Mouse (Mus musculus) adrenal gland, adult 8-10 months (tissue): ENCODE data around the gene 1190002N15Rik. TPM values are rescaled to one million over a fixed set of nuclear protein-coding genes. Genes with fewer than 3 reads are reported as not detected.

ENCODE experiments used
- DNase-seq: peaks from one replicate; pipeline ENCODE4 v3.0.0; 2022
- total RNA-seq, 4 experiments: library from RNA; stranded (reverse); gene quantifications; 2 replicates each; pipeline ENCODE4 v1.2.4; 2022

1190002N15Rik gene
- total RNA-seq, result 10 to 100 TPM; 14.0 to 21.4 (median 17.1) TPM

DNA sequence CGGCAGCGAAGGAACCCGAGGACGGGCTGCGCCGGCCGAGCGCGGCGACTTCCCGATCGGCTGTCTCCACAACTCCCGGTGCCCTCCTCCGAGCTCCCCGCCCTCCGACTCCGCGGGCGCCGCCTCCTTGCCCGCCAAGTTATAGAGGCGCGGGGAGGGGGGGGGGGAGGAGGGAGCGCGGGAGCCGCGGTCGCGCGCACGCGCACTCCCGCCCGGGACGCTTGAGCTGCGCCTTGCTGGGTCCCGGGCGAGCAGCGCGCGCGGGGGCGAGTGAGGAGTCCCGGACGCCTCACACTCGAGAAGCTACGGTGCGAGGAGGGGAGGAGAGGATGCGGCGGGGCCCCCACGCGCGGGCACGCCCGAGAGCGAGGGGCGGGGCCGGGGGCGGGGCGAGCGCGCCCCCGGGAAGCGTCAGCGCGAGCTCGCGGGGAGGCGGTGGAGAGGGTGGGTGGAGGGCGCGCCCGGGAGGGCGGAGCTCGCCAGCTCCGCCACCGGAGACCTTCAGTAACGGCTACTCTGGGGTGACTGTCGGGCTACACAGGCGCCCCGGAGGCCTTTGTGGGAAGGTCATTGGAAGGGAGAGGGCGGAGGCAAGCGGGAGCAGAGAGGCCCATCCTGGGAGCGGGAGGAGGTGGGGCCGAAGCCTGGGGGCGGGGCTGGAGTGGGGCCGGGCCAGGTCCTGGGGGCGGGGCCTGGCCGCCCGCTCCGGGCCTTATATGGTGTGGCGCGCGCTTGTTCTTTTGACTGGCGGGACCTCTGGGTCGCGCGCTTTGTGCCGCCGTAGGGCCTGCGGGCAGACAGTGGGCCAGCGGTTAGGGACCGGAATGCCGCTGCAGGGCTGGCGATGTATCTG, at the start of gene 1190002N15Rik:
Gene 1190002N15Rik, minus strand, starts transcription at position 112 of the 853 bp plus-strand sequence.
- DNase-seq, result peak; percentile 90

DNA sequence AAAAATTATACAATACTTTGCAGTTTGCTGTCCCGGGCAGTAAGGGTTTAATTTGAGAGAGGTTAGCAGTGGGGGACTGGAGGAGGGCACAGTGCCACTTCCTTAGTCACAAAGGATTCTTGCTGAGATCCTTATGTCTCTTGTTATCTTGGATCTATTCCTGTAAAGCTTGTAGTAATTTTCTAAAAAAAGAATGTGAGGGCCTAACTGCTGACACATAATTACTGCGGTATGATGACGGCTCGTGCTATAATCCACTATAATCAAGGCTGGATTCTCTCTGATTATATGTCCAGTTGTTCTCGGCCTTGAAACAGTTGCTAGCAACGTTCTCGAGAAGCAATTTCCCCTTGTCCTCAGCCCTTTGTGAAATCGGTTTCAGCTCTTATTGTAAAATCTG, 44.4 kb upstream of the 1190002N15Rik start:
- no peak for DNase-seq

DNA sequence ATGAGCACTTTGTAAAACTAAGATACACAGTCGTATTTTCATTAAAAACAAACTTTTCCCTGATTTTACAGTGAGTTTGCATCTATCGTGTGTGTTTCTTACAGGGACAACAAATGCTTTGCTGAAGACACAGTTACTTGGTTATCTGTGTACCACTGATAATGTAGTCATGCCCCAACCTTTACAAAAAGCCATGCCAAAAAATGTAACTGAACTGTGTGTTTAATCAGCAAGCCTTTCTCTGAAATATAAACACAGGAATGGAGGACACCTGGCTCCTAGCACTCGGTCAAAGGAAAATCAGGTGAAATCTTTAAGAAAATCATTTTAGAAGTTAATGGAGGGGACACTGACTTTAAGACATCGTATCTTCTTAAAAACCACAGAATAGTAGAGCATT, 43.8 kb upstream of the 1190002N15Rik start:
- DNase-seq, result no peak

DNA sequence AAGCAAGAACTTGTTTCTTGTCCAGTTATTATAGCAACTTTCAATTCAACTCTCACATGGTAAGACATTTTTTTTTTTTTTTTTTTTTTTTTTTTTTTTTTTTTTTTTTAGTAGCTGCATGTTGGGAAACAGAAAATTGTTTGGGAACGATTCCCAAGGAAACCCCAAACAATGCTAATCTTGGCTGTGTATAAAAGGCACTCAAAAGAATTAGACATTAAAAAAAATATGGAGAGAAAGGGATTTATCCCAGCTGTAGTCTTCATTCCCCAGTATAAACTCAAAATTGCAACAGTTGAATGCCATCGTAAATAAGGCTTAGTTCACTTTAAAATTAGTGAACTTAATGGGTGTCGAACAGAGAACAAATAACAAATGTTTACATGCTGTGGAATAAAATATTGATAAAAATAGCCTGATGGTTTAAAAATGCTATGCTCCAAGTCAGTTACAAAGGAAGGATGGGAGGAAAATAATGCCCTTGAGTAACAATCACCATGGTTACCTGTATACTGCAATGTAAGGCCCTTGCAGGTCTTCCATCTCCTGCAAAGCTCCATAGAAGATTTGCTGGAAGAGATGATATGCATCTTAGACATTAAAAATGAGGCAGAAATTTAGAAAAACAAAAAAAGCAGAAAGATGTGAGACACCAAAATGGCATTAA, 42.3 kb upstream of the 1190002N15Rik start:
- DNase-seq, result no peak

DNA sequence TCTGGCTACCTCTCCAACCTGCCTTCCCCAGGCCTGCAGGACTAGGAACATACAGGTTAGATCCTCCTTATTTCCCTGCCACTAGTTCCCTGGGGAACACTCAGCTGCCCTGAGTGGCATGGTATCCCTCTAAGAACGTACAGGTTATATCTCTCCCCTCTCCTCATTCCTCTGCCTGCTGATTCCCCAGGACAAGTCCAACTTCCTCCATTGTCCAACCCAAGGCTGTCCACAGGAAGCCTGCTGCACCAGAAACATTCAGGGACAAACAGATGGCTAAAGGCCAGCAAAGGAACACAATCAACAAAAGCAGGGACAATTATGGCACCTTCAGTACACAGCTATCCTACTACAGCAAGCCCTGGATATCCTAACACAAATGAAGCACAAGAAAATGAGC, 33.9 kb upstream of the 1190002N15Rik start:
- no peak for DNase-seq

DNA sequence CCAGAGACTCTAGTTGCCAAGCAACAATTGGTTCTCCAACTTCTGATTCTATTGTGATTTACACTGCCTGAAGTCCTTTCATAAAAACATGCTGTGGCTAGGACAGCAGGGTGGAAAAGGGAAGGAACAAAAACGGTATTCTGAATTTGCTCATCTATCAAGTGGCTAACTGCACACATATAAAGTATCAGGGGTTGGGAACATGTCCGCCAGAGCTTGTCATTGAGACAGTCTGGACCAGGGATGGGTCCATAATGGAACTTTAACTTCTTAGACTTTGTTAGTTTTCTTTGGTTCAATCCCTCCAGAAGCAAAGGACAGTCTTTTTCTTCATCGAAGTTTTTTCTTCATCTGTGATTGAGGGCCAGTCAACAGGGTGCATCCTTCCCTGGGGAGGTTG, 30.5 kb upstream of the 1190002N15Rik start:
- no peak for DNase-seq

DNA sequence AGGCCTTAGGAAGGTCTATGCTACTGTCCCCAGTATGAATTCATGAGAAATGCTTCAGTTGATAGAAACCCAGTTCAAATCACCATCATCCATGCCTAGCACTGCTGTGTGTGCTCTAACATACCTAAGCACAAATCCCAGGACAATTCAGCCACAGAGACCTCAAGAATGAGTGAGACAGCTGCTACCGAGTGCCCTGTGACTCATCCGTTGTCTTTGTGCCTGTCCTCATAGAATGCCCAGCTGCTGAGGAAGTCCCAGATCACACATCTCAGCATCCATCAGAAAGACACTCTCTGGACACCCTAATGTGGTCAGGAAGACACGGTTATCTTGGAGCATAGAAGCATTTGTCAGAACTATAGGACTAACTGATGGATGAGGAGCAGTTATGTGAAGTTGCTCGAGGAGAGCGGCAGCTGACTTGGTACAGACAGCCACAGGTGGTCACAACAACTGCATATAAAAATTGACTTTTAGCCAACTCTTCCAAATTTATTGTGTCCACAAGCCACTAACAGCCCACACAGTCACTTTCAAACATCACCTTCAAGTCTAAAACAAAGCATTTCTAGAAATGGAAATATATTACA, 29.9 kb upstream of the 1190002N15Rik start:
- no peak for DNase-seq

DNA sequence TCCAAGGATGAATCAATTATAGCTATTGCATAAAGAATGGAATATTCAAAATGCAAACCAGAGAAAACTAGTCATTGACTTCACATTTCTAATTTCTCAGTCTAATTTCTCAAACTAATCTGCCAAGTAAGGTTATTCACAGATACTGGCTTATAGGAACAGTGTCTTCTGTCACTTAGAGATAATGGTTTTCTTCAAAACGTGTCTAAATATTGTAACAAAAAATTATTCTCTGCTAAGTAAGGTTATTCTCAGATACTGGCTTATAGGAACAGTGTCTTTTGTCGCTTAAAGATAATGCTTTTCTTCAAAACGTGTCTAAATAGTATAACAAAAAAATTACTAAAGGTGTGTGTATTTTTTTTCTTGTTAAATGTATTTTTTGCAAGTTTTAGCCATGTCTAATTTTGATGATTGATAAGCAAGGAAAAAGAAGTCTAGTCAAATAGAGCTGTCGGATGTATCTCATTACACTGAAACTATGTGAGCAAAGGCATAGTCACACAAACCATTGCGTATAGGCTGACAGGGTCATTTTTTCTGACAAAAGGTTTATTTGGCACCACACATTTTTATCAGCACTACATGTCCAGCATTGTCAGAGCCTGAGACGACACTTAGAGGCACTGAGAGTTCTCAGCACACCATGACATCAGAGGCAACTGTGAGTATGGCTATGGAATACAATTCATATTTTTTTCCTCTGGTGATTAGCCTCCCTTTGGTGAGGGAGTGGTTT, 19.1 kb upstream of the 1190002N15Rik start:
- no peak for DNase-seq

DNA sequence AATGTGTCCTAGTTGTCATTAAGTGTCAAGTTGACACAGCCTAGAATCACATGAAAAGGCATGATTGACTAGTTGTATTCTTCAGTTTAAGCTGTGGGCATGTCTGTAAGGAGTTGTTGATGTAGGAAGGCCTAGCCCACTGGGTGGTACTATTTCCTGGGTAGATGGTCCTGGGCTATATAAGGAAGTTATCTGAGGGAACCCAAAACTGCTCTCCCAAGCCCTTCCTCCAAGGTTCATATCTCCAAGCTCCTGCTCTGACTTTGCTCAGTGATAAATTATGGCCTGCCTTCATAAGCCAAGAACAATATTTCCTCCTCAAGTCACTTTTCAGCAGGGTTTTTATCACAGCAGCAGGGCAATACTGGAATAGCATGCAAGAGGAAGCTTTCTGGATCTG, 18.4 kb upstream of the 1190002N15Rik start:
- DNase-seq, result no peak

DNA sequence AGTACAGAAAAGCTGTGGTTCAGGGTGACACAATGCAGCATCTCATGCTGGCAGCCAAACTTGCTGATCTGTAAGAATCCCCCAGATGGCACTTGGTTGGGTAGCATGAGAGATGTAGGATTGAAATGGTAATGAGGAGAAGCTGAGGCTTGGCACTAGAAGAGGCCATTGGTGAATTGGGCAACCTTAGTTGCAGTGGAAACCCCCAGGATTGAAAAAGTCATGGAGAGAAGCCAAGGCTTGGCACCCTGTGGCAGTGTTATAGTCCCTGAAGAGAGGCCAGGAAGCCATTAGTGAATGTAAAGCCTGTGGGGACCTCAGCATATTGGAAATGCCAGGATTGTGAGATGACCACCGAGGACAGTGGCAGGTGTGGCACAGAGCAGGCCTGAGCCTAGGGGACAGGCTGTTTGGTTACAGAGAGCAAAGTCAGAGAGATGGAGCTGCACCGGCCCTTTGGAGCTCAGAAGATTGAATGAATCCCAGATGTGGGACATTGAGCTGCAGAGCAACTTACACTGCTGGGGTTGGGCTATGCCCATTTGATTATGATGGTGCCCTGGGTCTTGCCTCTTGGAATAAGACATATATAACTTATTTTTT, 12.7 kb upstream of the 1190002N15Rik start:
- DNase-seq, result no peak

DNA sequence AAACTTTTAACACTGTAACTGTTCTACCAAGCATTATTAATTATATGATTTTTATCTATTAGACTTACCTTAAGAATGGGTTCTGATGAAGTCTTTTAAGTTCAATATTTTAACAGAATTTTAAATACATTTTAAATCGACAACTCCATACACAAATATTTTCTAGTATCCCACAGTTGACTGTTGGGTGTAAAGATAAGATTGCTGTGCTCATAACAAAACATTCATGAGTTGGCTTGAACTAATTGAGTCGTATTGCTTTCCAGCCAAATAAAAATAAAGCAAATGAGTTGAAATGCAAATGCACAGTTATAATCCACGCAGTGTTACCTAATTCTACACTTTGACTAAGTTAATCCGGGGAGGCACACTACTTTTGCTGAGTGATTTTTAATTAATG, 6.0 kb upstream of the 1190002N15Rik start:
- no peak for DNase-seq

DNA sequence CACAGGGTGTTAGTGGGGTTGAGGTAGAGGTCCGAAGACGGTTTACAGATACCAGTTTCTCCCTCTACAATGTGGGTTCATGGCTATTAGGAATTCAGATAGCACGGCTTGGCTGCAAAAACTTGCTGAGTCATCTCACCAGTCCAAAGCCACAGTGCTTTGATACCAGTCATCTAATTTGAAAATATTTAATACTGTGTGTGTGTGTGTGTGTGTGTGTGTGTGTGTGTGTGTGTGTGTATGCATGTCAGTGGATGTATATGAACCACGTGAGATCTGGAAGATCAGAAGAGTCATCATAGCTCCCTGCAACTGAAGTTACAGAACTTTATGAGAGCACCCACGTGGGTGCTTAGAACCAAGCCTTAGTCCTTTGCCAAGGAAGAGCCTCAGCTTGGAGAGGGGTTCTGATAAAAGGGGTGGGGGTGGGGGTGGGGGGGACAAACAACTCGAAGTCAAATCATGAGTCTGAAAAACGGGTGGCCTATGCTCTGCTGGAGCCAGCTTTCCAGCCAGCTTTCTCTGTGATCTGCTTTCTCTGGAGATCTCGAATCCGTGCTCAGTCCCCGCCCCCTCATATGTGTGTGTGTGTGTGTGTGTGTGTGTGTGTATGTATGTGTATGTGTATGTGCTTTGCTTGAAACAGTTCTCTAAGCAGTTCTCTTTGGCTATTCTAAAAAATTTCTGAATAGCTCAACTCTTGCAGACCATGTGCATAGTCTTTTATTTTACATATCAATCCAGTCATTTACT, 2.6 kb upstream of the 1190002N15Rik start:
- DNase-seq, result no peak

DNA sequence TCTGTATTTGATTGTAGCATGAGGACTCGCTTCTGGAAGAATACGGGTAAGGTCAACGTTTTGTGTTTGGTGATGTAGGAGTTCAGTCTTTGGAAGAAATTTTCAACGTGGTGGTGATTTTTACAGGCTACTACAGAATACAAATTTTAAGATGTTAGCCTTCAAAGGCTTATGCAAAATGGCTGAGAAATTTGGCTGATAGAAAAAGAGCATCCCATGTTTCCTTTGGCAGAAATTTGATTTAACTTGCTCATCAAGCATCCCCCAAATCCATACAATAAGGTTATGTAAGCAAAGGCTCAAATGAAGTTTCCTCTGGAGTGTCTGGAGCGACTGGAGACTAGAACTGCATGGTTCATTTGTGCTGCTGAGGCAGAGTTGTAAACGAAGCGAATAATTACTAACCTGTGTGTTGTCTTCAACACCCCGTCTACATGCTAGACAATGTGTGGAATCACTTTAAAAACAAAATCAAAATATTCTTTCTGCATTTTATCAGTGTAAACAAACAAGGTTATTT, 1.5 kb upstream of the 1190002N15Rik start:
- DNase-seq, result no peak

DNA sequence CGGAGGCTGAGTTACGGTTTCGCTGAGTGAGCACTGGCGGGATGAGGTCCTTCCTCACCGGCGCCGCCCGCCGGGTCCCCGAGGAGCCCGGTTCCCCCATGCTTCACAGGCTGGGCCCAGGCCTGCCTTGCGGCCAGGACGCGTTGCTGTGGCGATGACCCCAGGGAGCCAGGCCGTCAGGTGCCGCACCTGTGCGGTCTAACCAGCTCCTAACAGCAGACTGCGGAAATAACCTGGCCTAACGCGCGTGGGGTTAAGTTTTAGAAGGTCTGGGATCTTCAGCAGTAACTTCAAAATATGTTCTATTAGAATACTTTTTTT, 902 bp upstream of the 1190002N15Rik start:
- DNase-seq, result no peak

DNA sequence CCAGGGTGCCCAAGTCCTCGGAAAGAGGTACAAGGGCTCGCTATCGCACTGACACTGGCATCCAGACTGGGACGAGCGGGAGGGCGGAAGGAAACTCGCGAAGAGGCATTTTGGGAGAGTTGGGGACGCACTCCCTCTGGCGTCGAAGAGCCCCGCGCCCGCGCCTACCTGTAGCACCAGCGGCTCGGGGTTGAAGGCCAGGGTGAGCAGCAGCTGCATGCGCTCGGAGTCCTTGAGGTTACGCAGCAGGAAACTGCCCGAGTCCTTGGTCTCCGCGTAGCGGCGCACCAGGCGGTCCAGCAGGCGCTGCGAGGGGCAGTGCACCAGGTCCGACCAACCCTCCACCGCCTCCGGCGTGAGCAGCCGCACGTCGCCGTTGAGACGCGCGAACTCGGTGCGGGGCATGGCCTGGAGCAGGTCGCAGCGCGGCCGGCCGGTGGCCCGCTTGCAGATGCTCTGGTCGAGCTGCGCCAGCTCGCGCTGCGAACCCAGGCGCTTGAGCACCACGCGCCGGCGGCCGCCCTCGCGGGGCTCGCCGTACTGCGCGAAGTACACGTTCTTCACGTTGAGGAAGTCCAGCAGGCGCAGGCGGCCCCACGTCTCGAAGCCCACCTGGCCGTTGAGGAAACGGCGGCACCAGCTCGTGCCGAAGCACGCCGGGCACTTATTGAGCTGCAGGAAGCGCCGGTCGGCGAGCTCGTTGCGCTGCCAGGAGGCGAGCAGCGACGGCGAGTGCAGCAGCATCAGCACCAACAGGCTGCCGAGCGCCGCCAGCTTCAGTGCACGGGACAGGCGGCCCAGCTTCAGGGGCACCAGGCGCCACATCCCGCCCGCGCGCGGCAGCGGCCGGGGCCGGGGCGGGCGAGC, 597 bp downstream of the 1190002N15Rik start:
- peak; percentile 66 for DNase-seq

DNA sequence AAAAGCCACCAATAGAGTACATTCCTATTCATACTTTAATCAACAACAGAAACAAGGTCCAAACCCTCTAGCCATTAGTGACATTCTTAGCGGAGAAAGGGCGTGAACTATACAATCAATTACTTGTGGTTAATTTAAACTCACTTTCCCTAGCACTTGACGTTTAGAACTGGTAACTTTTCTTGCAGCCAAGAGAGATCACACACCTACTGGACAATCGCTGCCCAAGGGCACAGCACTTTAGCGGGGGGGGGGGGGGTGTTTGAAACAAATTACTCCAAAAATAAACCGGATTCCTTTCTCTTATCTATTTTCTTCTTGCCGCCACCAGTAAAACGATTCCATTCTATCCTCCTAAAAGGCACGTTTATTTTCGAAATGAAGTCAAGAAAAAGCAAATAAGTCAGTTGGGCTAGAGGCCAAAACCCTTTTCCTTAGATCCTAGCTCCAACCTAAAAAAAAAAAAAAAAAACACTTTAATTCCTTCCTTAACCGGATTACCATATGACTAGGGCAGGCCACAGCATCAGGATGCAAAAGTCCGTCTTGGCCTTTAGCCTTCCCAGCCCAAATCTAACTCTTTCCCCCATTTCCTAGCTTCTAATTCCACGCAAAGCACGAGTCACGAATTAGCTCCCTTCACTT, 1.5 kb downstream of the 1190002N15Rik start:
- no peak for DNase-seq

DNA sequence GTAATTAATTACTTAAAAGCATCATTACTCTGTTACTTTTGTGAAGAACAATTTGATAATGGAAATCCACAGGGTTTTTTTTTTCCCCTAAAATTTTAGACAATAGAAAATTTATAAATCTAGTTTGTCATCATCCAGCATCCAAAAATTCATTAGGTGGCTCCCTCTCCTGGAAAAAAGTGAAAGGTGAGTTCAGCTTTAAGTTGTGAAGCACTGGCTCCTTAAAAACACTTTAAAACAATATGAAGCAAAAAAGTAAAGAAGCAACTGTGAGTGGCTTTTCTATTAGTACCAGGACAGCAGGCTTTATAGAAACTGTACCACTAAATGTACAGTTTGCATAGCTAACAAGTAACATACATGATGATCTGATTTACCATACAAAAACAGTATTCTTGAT, 3.1 kb downstream of the 1190002N15Rik start:
- no peak for DNase-seq

DNA sequence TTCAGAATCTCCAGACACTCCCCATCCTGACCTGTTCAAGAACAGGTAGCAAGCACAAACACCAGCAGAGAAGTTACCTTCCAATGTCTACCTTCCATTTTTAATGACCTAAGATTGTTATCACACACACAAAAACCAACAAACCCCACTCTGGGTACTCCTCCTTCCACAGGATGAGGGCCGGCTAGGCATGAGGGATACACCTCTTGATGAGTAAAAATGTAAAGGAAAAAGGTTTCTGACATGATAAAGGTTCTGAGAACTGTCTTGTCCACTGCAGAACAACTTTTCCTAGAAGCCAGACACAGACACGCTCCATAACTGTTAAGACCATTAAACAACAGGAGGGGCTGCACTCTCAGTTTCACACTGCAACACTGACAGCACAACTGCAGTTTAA, 3.7 kb downstream of the 1190002N15Rik start:
- no peak for DNase-seq

DNA sequence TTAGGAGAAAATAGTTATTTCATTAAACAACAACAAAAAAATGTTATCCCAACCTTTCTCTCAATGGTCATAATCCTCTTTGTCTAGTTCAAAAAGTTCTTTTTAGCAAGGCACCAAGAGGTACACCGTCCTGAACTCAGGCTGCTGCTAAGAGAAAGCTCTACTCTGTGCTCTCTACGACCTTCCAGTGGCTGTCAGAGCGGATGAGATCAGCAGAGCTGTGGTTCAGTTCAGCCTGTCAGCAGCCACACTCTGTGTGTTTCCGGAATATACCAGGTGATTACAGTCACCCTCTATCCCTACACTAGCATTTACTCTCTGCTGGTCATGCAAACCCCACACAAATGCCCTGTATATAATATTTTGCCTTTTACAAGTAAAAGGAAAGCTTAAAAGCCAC, 4.2 kb downstream of the 1190002N15Rik start:
- DNase-seq, result no peak

DNA sequence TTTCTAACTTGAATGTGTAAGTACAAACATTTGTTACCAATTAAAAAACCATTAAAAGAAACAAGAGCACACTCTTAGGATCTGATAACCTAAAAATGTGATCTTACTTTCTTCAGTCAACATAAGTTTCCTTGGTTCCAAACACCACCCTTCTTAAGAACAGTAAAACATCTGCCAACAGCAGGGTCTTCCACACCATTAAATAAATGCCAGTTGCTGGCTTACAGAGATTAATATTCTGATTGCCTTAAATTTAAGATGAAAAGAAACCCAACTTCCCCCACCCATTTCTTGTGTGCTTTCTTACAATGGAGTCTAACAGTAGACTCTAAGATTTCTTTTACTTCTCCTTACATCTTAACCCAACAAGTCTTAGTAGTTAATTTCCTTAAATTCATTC, 7.9 kb downstream of the 1190002N15Rik start:
- no peak for DNase-seq
